Mouse (Mus musculus) testis, postnatal 14 days (tissue): Measurements from ENCODE around the gene Rfx3.

Source experiments
- DNase-seq: peaks from one replicate; pipeline ENCODE4 v3.0.0; 2021; ENCODE audit warnings: low spot score

The Rfx3 gene

DNA sequence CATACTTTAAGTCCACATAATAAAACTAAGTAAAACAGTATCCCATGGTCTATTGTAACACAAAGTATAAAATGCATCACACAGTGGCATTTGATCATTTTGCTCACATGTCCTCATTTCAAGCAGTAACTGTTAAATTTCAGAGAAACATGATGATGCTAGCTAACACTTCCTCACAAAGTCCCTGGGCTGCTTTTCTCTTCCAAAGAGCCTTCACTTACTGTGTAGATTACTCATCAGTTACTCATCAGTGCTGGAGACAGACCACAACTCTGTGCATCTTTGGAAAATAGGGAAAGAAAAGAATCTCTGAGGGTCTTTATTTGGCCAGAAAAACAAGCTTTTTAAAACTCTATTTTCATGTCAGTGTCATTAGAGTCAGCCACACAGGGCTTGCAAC, 294.7 kb downstream of the Rfx3 start:
- DNase-seq: no peak
